Mouse (Mus musculus): ENCODE measurements around the gene Rab3b. TPM values are rescaled to one million over a fixed set of nuclear protein-coding genes. Genes with fewer than 3 reads are reported as not detected.

Gene Rab3b
- polyA plus RNA-seq (2015; fragmentation: Nextera tagmentation; extraction: Ambion mirVana): 114 and 243 TPM in 2 replicates

GRCm38 (mm10) chr4:108878963-108879822 is at the start of gene Rab3b:
Gene Rab3b, plus strand, starts transcription at chr4:108879063.

GRCm38 (mm10) chr4:108832916-108833827 is 45.7 kb upstream of the Rab3b start, which contains the start of gene Btf3l4:
Gene Btf3l4, minus strand, starts transcription at chr4:108833614.

GRCm38 (mm10) chr4:108834115-108834970 is 44.5 kb upstream of the Rab3b start, which contains the start of gene Txndc12:
Gene Txndc12, plus strand, starts transcription at chr4:108834601.

GRCm38 (mm10) chr4:108847715-108848504 is 31.0 kb upstream of the Rab3b start, which contains the start of gene Kti12:
Gene Kti12, plus strand, starts transcription at chr4:108847785.

DNA sequence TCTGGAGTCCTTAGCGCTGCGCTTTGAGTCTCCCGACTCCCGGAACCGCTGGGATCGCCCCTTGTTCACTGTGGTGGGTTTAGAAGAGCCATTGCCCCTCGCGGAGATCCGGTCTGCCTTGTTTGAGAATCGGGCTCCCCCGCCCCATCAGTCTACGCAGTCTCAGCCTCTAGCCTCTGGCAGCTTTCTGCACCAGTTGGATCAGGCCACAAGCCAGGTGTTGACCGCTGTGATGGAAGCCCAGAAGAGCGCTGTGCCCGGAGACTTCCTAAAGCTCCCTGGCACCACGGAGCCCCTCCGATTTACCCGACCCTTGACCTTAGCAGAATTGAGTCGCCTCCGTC is 30.4 kb upstream of the Rab3b start, which contains the start of gene A730015C16Rik:
A730015C16Rik (minus strand) TSS at position 115 of the 344 bp plus-strand sequence.

Other genes with a start within 250 kb of the Rab3b start
- 0.66 and 2.6 TPM in 2 replicates for gene 3110021N24Rik, start 159.4 kb upstream of the Rab3b start, polyA plus RNA-seq (2015; fragmentation: Nextera tagmentation; extraction: Ambion mirVana)
- 3.6 and 3.8 TPM in 2 replicates for gene Zfyve9, start 98.3 kb upstream of the Rab3b start, polyA plus RNA-seq (2015; fragmentation: Nextera tagmentation; extraction: Ambion mirVana)
- 187 and 197 TPM in 2 replicates for gene Btf3l4, start 45.4 kb upstream of the Rab3b start, polyA plus RNA-seq (2015; fragmentation: Nextera tagmentation; extraction: Ambion mirVana)
- 105 and 113 TPM in 2 replicates for gene Txndc12, start 44.5 kb upstream of the Rab3b start, polyA plus RNA-seq (2015; fragmentation: Nextera tagmentation; extraction: Ambion mirVana)
- 27.2 and 36.6 TPM in 2 replicates for gene Kti12, start 31.3 kb upstream of the Rab3b start, polyA plus RNA-seq (2015; fragmentation: Nextera tagmentation; extraction: Ambion mirVana)
- 1.1 and 1.4 TPM in 2 replicates for gene A730015C16Rik, start 30.4 kb upstream of the Rab3b start, polyA plus RNA-seq (2015; fragmentation: Nextera tagmentation; extraction: Ambion mirVana)
- 38.8 and 48.7 TPM in 2 replicates for gene Nrd1, start 121.6 kb downstream of the Rab3b start, polyA plus RNA-seq (2015; fragmentation: Nextera tagmentation; extraction: Ambion mirVana)